10 mouse cellular contexts compared by ENCODE assay signal in genomic region chr11:69526631-69527030, GRCm38 (mm10). TPM values are rescaled to one million over a fixed set of nuclear protein-coding genes. Genes with fewer than 3 reads are reported as not detected.
A peak's percentile ranks its signal among the peaks of the same experiment; 100 is the strongest.
DNase-seq lines count a peak whose midpoint lies in the region; ATAC-seq and TF ChIP-seq lines count a peak whose summit lies in the region.
"Had no signal": no experiment of that assay in that cellular context is flagged by ENCODE, and none has a peak within 500 bp of the region (broad histone marks: within the 10 kb centered on the region; RNA-seq: fewer than 3 reads in every experiment).

No protein-coding gene starts in this region.

- 50% methylated on average over 4 of the region's 4 CpGs for WGBS in lung, embryonic 14.5 days
- WGBS in lung, adult 2 months = 69% methylated on average over 4 of the region's 4 CpGs
- WGBS in forebrain, embryonic 15.5 days = 4% methylated on average over 4 of the region's 4 CpGs
- 20% methylated on average over 4 of the region's 4 CpGs for WGBS in limb, embryonic 12.5 days
- 39% methylated on average over 4 of the region's 4 CpGs for WGBS in stomach, embryonic 14.5 days

- no peak for DNase-seq in lung, embryonic 14.5 days
- no peak for DNase-seq in lung, adult 2 months
- DNase-seq in retina, embryonic 14.5 days (ENCODE audit: low spot score) = no peak
- no peak for DNase-seq in urinary bladder, postnatal 10 days (ENCODE audit: low spot score)
- no peak for DNase-seq in thymus, postnatal 14 days
- DNase-seq: kidney, postnatal 36 days had no signal

- H3K27me3 ChIP-seq in lung, embryonic 14.5 days (ENCODE audit: insufficient read depth, low read length) = no peaks in the 10 kb centered on the region
- H3K27me3 ChIP-seq in forebrain, embryonic 15.5 days = no peaks in the 10 kb centered on the region
- 0 out of 2 replicates have a peak, but pooled peaks cover 2% of the 10 kb centered on the region for H3K27me3 ChIP-seq in limb, embryonic 12.5 days
- H3K27me3 ChIP-seq in stomach, embryonic 14.5 days (ENCODE audit: control insufficient read depth, insufficient read depth, low read length) = no peaks in the 10 kb centered on the region

- H3K4me3 ChIP-seq in lung, embryonic 14.5 days (ENCODE audit: low read depth, low read length) = no peak overlapping the region
- H3K4me3 ChIP-seq in lung, adult 2 months (replicated peaks; ENCODE audit: extremely low read depth, low read depth, low read length) = no peak overlapping the region
- peak overlapping the region; percentile 23 for H3K4me3 ChIP-seq in forebrain, embryonic 15.5 days
- H3K4me3 ChIP-seq in limb, embryonic 12.5 days (replicated peaks) = peak overlapping the region; percentile 34
- peak overlapping the region; percentile 11; the same call in 1 of the 2 replicates for H3K4me3 ChIP-seq in stomach, embryonic 14.5 days (ENCODE audit: low read depth, low read length)
- H3K4me3 ChIP-seq: liver, embryonic 15.5 days had no signal

- no peak overlapping the region for H3K27ac ChIP-seq in lung, embryonic 14.5 days (ENCODE audit: low read depth)
- peak overlapping the region; percentile 96 for H3K27ac ChIP-seq in forebrain, embryonic 15.5 days (replicated peaks)
- peak overlapping the region; percentile 72 for H3K27ac ChIP-seq in limb, embryonic 12.5 days
- no peak overlapping the region for H3K27ac ChIP-seq in stomach, embryonic 14.5 days (ENCODE audit: low read length)
- H3K27ac ChIP-seq: liver, embryonic 15.5 days had no signal

- H3K9me3 ChIP-seq in lung, embryonic 14.5 days (ENCODE audit: low read depth, low read length) = no peaks in the 10 kb centered on the region
- no peaks in the 10 kb centered on the region for H3K9me3 ChIP-seq in forebrain, embryonic 15.5 days
- H3K9me3 ChIP-seq in limb, embryonic 12.5 days = no peaks in the 10 kb centered on the region
- H3K9me3 ChIP-seq in stomach, embryonic 14.5 days (ENCODE audit: control insufficient read depth, low read depth, low read length) = no peaks in the 10 kb centered on the region
- H3K9me3 ChIP-seq: liver, embryonic 15.5 days had no signal

- H3K4me1 ChIP-seq in lung, embryonic 14.5 days (ENCODE audit: insufficient read depth) = no peaks in the 10 kb centered on the region
- no peaks in the 10 kb centered on the region for H3K4me1 ChIP-seq in lung, adult 2 months (ENCODE audit: control insufficient read depth, insufficient read depth, low read length)
- H3K4me1 ChIP-seq in forebrain, embryonic 15.5 days = peaks cover 24% of the 10 kb centered on the region
- peaks cover 13% of the 10 kb centered on the region for H3K4me1 ChIP-seq in limb, embryonic 12.5 days (replicated peaks)
- H3K4me1 ChIP-seq in stomach, embryonic 14.5 days (ENCODE audit: control insufficient read depth, insufficient read depth, low read length) = no peaks in the 10 kb centered on the region

- TF ChIP-seq CTCF in lung, embryonic 14.5 days (IDR thresholded peaks at IDR 0.05; ENCODE audit: low read depth) = no peak
- TF ChIP-seq CTCF in lung, adult 2 months (IDR thresholded peaks at IDR 0.05; ENCODE audit: insufficient read depth, low read length) = no peak

- no peak for TF ChIP-seq POLR2A in lung, adult 2 months (IDR thresholded peaks at IDR 0.05; ENCODE audit: borderline replicate concordance, extremely low read depth, low read depth, low read length)

- peak overlapping the region; percentile 54 for H3K4me2 ChIP-seq in lung, embryonic 14.5 days
- peak overlapping the region; percentile 46 for H3K4me2 ChIP-seq in forebrain, embryonic 15.5 days (replicated peaks)
- peak overlapping the region; percentile 59 for H3K4me2 ChIP-seq in limb, embryonic 12.5 days
- peak overlapping the region; percentile 45 for H3K4me2 ChIP-seq in stomach, embryonic 14.5 days (replicated peaks; ENCODE audit: low read depth, low read length)

- peak overlapping the region; percentile 30 for H3K9ac ChIP-seq in lung, embryonic 14.5 days
- H3K9ac ChIP-seq in forebrain, embryonic 15.5 days (replicated peaks) = peak overlapping the region; percentile 52
- H3K9ac ChIP-seq in limb, embryonic 12.5 days (replicated peaks) = peak overlapping the region; percentile 65; the same call in 1 of the 2 replicates
- no peak overlapping the region for H3K9ac ChIP-seq in stomach, embryonic 14.5 days (replicated peaks; ENCODE audit: low read depth, low read length)
- H3K9ac ChIP-seq: liver, embryonic 15.5 days had no signal

- ATAC-seq in lung, embryonic 14.5 days (ENCODE audit: insufficient read depth) = no peak
- ATAC-seq in forebrain, embryonic 15.5 days (replicated peaks) = no peak
- no peak for ATAC-seq in limb, embryonic 12.5 days (ENCODE audit: insufficient number of reproducible peaks, insufficient read depth, low FRiP score, low TSS enrichment, low read depth)
- no peak for ATAC-seq in stomach, embryonic 14.5 days (ENCODE audit: insufficient number of reproducible peaks, insufficient read depth, low FRiP score, low read depth)

- H3K36me3 ChIP-seq in lung, embryonic 14.5 days (ENCODE audit: insufficient read depth) = no peaks in the 10 kb centered on the region
- H3K36me3 ChIP-seq in forebrain, embryonic 15.5 days = no peaks in the 10 kb centered on the region
- no peaks in the 10 kb centered on the region for H3K36me3 ChIP-seq in limb, embryonic 12.5 days
- no peaks in the 10 kb centered on the region for H3K36me3 ChIP-seq in stomach, embryonic 14.5 days (ENCODE audit: control insufficient read depth, insufficient read depth, low read length)
- H3K36me3 ChIP-seq: liver, embryonic 15.5 days had no signal

RNA-seq across cellular contexts. Expression of gene Dnah2, which starts 22.3 kb away (rescaled TPM):
- 0.58 and 1.9 TPM in 2 replicates for polyA plus RNA-seq in lung, embryonic 14.5 days (2014; fragmentation: Nextera tagmentation; extraction: Ambion mirVana)
- polyA plus RNA-seq in lung, adult 2 months (2012; rRNA removed) = 3.1 TPM in 2 replicates
- polyA plus RNA-seq in forebrain, embryonic 15.5 days (2015; fragmentation: Nextera tagmentation; extraction: Ambion mirVana) = 2.7 and 3.1 TPM in 2 replicates
- polyA plus RNA-seq in limb, embryonic 12.5 days (2016; fragmentation: Nextera tagmentation; extraction: Ambion mirVana) = 1.9 and 3.3 TPM in 2 replicates
- 1.4 and 2.3 TPM in 2 replicates for polyA plus RNA-seq in stomach, embryonic 14.5 days (2014; fragmentation: Nextera tagmentation; extraction: Ambion mirVana)

RNA-seq across cellular contexts. Expression of gene Efnb3, which starts 33.4 kb away (rescaled TPM):
- polyA plus RNA-seq in lung, embryonic 14.5 days (2014; fragmentation: Nextera tagmentation; extraction: Ambion mirVana) = 2.8 and 3.3 TPM in 2 replicates
- polyA plus RNA-seq in lung, adult 2 months (2012; rRNA removed) = 0.88 and 1.0 TPM in 2 replicates
- 107 and 114 TPM in 2 replicates for polyA plus RNA-seq in forebrain, embryonic 15.5 days (2015; fragmentation: Nextera tagmentation; extraction: Ambion mirVana)
- polyA plus RNA-seq in limb, embryonic 12.5 days (2016; fragmentation: Nextera tagmentation; extraction: Ambion mirVana) = 53.3 and 54.3 TPM in 2 replicates
- polyA plus RNA-seq in stomach, embryonic 14.5 days (2014; fragmentation: Nextera tagmentation; extraction: Ambion mirVana) = 5.5 and 5.7 TPM in 2 replicates

RNA-seq across cellular contexts. Expression of gene Wrap53, which starts 53.4 kb away (rescaled TPM):
- 27.1 and 33.6 TPM in 2 replicates for polyA plus RNA-seq in lung, embryonic 14.5 days (2014; fragmentation: Nextera tagmentation; extraction: Ambion mirVana)
- polyA plus RNA-seq in lung, adult 2 months (2012; rRNA removed) = 11.9 and 15.0 TPM in 2 replicates
- 26.3 and 27.2 TPM in 2 replicates for polyA plus RNA-seq in forebrain, embryonic 15.5 days (2015; fragmentation: Nextera tagmentation; extraction: Ambion mirVana)
- polyA plus RNA-seq in limb, embryonic 12.5 days (2016; fragmentation: Nextera tagmentation; extraction: Ambion mirVana) = 35.8 and 39.0 TPM in 2 replicates
- polyA plus RNA-seq in stomach, embryonic 14.5 days (2014; fragmentation: Nextera tagmentation; extraction: Ambion mirVana) = 22.1 and 23.1 TPM in 2 replicates

RNA-seq across cellular contexts. Expression of gene Trp53, which starts 53.5 kb away (rescaled TPM):
- 178 and 202 TPM in 2 replicates for polyA plus RNA-seq in lung, embryonic 14.5 days (2014; fragmentation: Nextera tagmentation; extraction: Ambion mirVana)
- 66.8 and 75.0 TPM in 2 replicates for polyA plus RNA-seq in lung, adult 2 months (2012; rRNA removed)
- 112 and 115 TPM in 2 replicates for polyA plus RNA-seq in forebrain, embryonic 15.5 days (2015; fragmentation: Nextera tagmentation; extraction: Ambion mirVana)
- 175 and 180 TPM in 2 replicates for polyA plus RNA-seq in limb, embryonic 12.5 days (2016; fragmentation: Nextera tagmentation; extraction: Ambion mirVana)
- 155 and 163 TPM in 2 replicates for polyA plus RNA-seq in stomach, embryonic 14.5 days (2014; fragmentation: Nextera tagmentation; extraction: Ambion mirVana)

Comparison
In these comparisons a context has a peak if more than half of its experiments do, and no peak if none do; other contexts are left out.
1. H3K27ac ChIP-seq: peak in forebrain, embryonic 15.5 days (single experiment) and limb, embryonic 12.5 days (single experiment); none in lung, embryonic 14.5 days (single experiment) and stomach, embryonic 14.5 days (single experiment).
2. H3K4me3 ChIP-seq: peak in forebrain, embryonic 15.5 days (single experiment), limb, embryonic 12.5 days (single experiment) and stomach, embryonic 14.5 days (single experiment); none in lung, embryonic 14.5 days (single experiment) and lung, adult 2 months (single experiment).
3. Peak in every context shown above with its lines, with median percentiles within 50 percentile points of each other: H3K4me2 ChIP-seq.